ENCODE assay signal across 20 mouse cellular contexts in the genomic region with DNA sequence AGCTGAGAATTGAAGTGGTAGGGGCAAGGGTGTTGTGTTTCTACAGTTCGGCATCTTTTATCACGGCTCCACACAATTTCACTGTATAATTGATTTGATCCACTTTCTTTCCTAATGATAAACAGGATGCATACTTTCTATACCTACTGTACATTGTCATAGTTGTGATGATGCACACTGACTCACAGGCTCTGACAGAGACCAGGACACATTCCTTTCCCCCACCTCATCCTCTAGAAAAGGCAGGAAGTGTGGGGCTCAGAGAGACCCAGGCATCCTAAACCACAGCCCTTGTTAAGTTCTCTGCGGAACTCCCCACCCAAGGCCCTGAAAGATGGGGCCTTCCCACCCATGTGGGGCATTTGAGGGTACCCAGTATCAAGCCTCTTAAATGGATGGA.
"Had no signal": no experiment of that assay in that cellular context is flagged by ENCODE, and none has a peak within 500 bp of the region (broad histone marks: within the 10 kb centered on the region; RNA-seq: fewer than 3 reads in every experiment).

No protein-coding gene starts in this region.

- H3K4me3 ChIP-seq: kidney, embryonic 15.5 days; left cerebral cortex, adult 2 months; liver, embryonic 13.5 days; myocyte; neural tube, embryonic 13.5 days had no signal

- H3K9ac ChIP-seq: kidney, embryonic 15.5 days; liver, embryonic 13.5 days; neural tube, embryonic 13.5 days had no signal

- H3K36me3 ChIP-seq: kidney, embryonic 15.5 days; liver, embryonic 13.5 days; neural tube, embryonic 13.5 days had no signal

- H3K4me1 ChIP-seq: kidney, embryonic 15.5 days; neural tube, embryonic 13.5 days had no signal

- H3K4me2 ChIP-seq: kidney, embryonic 15.5 days; liver, embryonic 13.5 days; midbrain, embryonic 11.5 days; neural tube, embryonic 13.5 days had no signal

- DNase-seq: kidney, adult 8-10 months; kidney, postnatal 10 days; kidney, postnatal 36 days; layer of hippocampus, postnatal 36 days; liver, embryonic 13.5 days; lung, adult 2 months; lung, postnatal 14 days; lung, postnatal 4 days; midbrain, embryonic 14.5 days; right cerebral cortex, postnatal 14 days; right cerebral cortex, postnatal 4 days; thymus, adult 2 months; thymus, postnatal 14 days; thymus, postnatal 4 days had no signal

- H3K27ac ChIP-seq: kidney, embryonic 15.5 days; left cerebral cortex, adult 2 months; liver, embryonic 13.5 days; neural tube, embryonic 13.5 days; stomach, postnatal 0 days had no signal

- H3K9me3 ChIP-seq: kidney, embryonic 15.5 days; liver, embryonic 13.5 days; neural tube, embryonic 13.5 days had no signal

- H3K27me3 ChIP-seq: kidney, embryonic 15.5 days; liver, embryonic 13.5 days; neural tube, embryonic 13.5 days had no signal
